Mouse (Mus musculus) neutrophil, adult 5-6 weeks (primary cell): Measurements from ENCODE around the gene Mier2. TPM values are rescaled to one million over a fixed set of nuclear protein-coding genes. Genes with fewer than 3 reads are reported as not detected.

Source experiments
- ATAC-seq: fragments of 151-379, 151-347 bp; 2 replicates; pipeline ENCODE4 v1.8.0; 2017; ENCODE audit warnings: mild to moderate bottlenecking, moderate TSS enrichment; ENCODE audit not compliant: insufficient number of reproducible peaks, poor library complexity, low FRiP score, severe bottlenecking; ENCODE audit errors: extremely low read depth
- total RNA-seq: library from RNA; stranded (forward); fragments of 200-1000 nt; gene quantifications from 2 replicates; pipeline ENCODE4 v1.2.3, GENCODE M21; 2017

The Mier2 gene
- total RNA-seq, 1 experiment from 2014 or later, result 21.2 TPM

GRCm38 (mm10) chr10:79578276-79578675 lies 23.3 kb upstream of the Mier2 start:
- no peak for ATAC-seq

GRCm38 (mm10) chr10:79577376-79577775 lies 22.4 kb upstream of the Mier2 start:
- ATAC-seq, result no peak

GRCm38 (mm10) chr10:79575754-79576153 lies 20.8 kb upstream of the Mier2 start:
- ATAC-seq, result no peak

GRCm38 (mm10) chr10:79574796-79575195 lies 19.8 kb upstream of the Mier2 start:
- no peak for ATAC-seq

GRCm38 (mm10) chr10:79574350-79574749 lies 19.4 kb upstream of the Mier2 start:
- ATAC-seq, result no peak

- no peak for ATAC-seq
Measured at GRCm38 (mm10) chr10:79573611-79574010, 18.6 kb upstream of the Mier2 start.

GRCm38 (mm10) chr10:79571314-79571713 lies 16.3 kb upstream of the Mier2 start:
- ATAC-seq, result no peak

- ATAC-seq, result no peak
Measured at GRCm38 (mm10) chr10:79569921-79570320, 14.9 kb upstream of the Mier2 start.

- no peak for ATAC-seq
Measured at GRCm38 (mm10) chr10:79559716-79560115, 4.7 kb upstream of the Mier2 start.

GRCm38 (mm10) chr10:79557496-79557895 lies 2.5 kb upstream of the Mier2 start:
- no peak for ATAC-seq

GRCm38 (mm10) chr10:79556951-79557350 lies 2.0 kb upstream of the Mier2 start:
- ATAC-seq, result no peak

- no peak for ATAC-seq
Measured at GRCm38 (mm10) chr10:79555238-79555724, 282 bp upstream of the Mier2 start.

GRCm38 (mm10) chr10:79553691-79554090 lies 1.3 kb downstream of the Mier2 start:
- no peak for ATAC-seq

- ATAC-seq, result no peak
Measured at GRCm38 (mm10) chr10:79553176-79553575, 1.8 kb downstream of the Mier2 start.

GRCm38 (mm10) chr10:79552531-79552930 lies 2.5 kb downstream of the Mier2 start:
- ATAC-seq, result no peak

- no peak for ATAC-seq
Measured at GRCm38 (mm10) chr10:79550366-79550765, 4.6 kb downstream of the Mier2 start.

GRCm38 (mm10) chr10:79548971-79549723 lies 5.9 kb downstream of the Mier2 start:
- no peak for ATAC-seq

- no peak for ATAC-seq
Measured at GRCm38 (mm10) chr10:79548546-79548945, 6.5 kb downstream of the Mier2 start.

GRCm38 (mm10) chr10:79547148-79547675 lies 7.8 kb downstream of the Mier2 start:
- no peak for ATAC-seq

GRCm38 (mm10) chr10:79546483-79546882 lies 8.5 kb downstream of the Mier2 start:
- no peak for ATAC-seq

GRCm38 (mm10) chr10:79545891-79546290 lies 9.1 kb downstream of the Mier2 start:
- ATAC-seq, result no peak
